Mouse (Mus musculus): ENCODE measurements at regions not wholly inside any gene's neighbourhood (a gene's known extent, or its start where the extent isn't known, plus 50 kb on each side); places are given as distances from the start of the nearest gene placed in this dataset.
"Not testable (repeated sequence)": the region's sequence is repeated elsewhere in the genome, so short reads cannot be mapped to it uniquely, and the experiment has no call there.

- DNase-seq, result no peak
Measured at GRCm38 (mm10) chr14:18511094-18511493, 179.4 kb upstream of the Ube2e1 start.

- no peak for DNase-seq
Measured at GRCm38 (mm10) chr14:18508359-18508647, 176.6 kb upstream of the Ube2e1 start.

- DNase-seq, result no peak
Measured at GRCm38 (mm10) chr14:18507582-18508358, 176.1 kb upstream of the Ube2e1 start.

GRCm38 (mm10) chr14:18506168-18506567 lies 174.5 kb upstream of the Ube2e1 start:
- DNase-seq, result peak; percentile 33

GRCm38 (mm10) chr14:18500249-18500832 lies 168.7 kb upstream of the Ube2e1 start:
- DNase-seq, result no peak

- DNase-seq, result no peak
Measured at GRCm38 (mm10) chr14:18494048-18494447, 162.4 kb upstream of the Ube2e1 start.

GRCm38 (mm10) chr14:18486132-18486800 lies 154.6 kb upstream of the Ube2e1 start:
- DNase-seq, result no peak

- no peak for DNase-seq
Measured at GRCm38 (mm10) chr14:18485526-18485925, 153.9 kb upstream of the Ube2e1 start.

GRCm38 (mm10) chr14:18476795-18477320 lies 145.2 kb upstream of the Ube2e1 start:
- no peak for DNase-seq

GRCm38 (mm10) chr14:18468611-18469010 lies 137.0 kb upstream of the Ube2e1 start:
- DNase-seq, result no peak

- DNase-seq, result not testable (repeated sequence)
Measured at GRCm38 (mm10) chr14:18466864-18467263, 135.2 kb upstream of the Ube2e1 start.

- DNase-seq, result not testable (repeated sequence)
Measured at GRCm38 (mm10) chr14:18464199-18464598, 132.5 kb upstream of the Ube2e1 start.

- no peak for DNase-seq
Measured at GRCm38 (mm10) chr14:18463230-18463873, 131.7 kb upstream of the Ube2e1 start.

GRCm38 (mm10) chr14:18462381-18462780 lies 130.7 kb upstream of the Ube2e1 start:
- no peak for DNase-seq

GRCm38 (mm10) chr14:18448666-18449065 lies 117.0 kb upstream of the Ube2e1 start:
- no peak for DNase-seq

- no peak for DNase-seq
Measured at GRCm38 (mm10) chr14:18444492-18444891, 112.8 kb upstream of the Ube2e1 start.

- DNase-seq, result not testable (repeated sequence)
Measured at GRCm38 (mm10) chr14:18428968-18429367, 97.3 kb upstream of the Ube2e1 start.

- DNase-seq, result no peak
Measured at GRCm38 (mm10) chr14:18425887-18426286, 94.2 kb upstream of the Ube2e1 start.

- DNase-seq, result no peak
Measured at GRCm38 (mm10) chr14:18416839-18417238, 85.2 kb upstream of the Ube2e1 start.

GRCm38 (mm10) chr14:18416319-18416718 lies 84.7 kb upstream of the Ube2e1 start:
- no peak for DNase-seq

GRCm38 (mm10) chr14:18398953-18399352 lies 67.3 kb upstream of the Ube2e1 start:
- DNase-seq, result no peak

- no peak for DNase-seq
Measured at GRCm38 (mm10) chr14:18396206-18396764, 64.6 kb upstream of the Ube2e1 start.
